Mouse (Mus musculus): ENCODE data around the gene Sgtb. TPM values are rescaled to one million over a fixed set of nuclear protein-coding genes. Genes with fewer than 3 reads are reported as not detected.

The Sgtb gene
- 5.8 and 7.3 TPM in 2 replicates for polyA plus RNA-seq (2016; fragmentation: Nextera tagmentation; extraction: Ambion mirVana)

DNA sequence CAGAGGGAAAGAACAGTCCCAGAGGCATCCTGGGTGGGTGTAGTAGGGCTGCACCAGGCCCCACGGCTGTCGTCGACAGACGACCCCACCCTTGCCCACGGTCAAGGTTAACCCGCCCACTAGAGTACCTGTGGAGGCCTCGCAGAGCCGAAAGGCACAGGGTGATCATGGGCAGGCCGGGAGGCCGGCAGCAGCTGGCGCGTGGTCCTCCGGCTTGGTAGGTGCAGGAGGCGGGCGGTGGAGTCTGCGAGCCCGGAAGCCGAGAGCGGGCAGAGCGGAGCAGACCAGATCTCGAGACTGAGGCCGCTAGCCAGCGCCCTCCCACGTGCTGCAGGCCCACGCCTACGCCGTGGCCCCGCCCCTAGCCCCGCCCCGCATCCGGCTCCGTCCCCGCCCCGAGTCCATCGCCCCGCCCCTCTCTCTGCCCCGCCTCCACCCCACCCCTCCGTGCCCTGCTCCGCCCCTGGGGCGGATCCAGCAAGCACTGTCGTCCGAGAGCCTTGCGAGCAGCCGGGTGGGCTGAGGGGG, at the start of gene Sgtb, which contains the start of gene Nln:
Gene Sgtb, plus strand, starts transcription at position 454 of the 528 bp plus-strand sequence.
Gene Nln, minus strand, starts transcription at position 327 of the 528 bp plus-strand sequence.
- peaks cover 11% of the 10 kb centered on the region for H3K36me3 ChIP-seq
- no peaks in the 10 kb centered on the region for H3K27me3 ChIP-seq (ENCODE audit: low read depth, poor library complexity, severe bottlenecking)
- H3K27ac ChIP-seq: peak within 1 kb of the TSS; percentile 91
- peak; percentile 98 for DNase-seq (ENCODE audit: low spot score)
- peaks cover 18% of the 10 kb centered on the region for H3K4me1 ChIP-seq
- no peaks in the 10 kb centered on the region for H3K9me3 ChIP-seq (replicated peaks)
- WGBS: under 1% methylated on average over 44 of the region's 44 CpGs
- peak within 1 kb of the TSS; percentile 87 for H3K4me3 ChIP-seq

DNA sequence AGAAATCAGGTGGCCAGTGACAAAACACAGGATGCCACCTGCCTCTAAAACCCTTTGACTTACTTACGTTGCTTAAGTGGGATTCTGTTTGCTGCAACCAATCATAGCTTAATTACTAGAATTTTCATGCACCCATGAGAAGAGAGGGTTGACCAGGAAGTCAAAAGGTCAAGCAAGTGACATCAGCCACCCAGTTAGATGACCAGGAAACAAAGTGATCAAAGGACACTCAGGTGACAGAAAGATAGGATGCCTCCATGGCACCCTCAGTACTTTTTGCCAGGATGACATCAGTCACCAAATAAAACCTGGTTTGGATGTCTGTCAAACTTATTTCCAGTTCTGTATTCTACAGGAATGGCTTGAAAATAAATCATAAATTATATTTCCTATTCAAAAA, 49.3 kb upstream of the Sgtb start:
- Histone ChIP-seq H3K4me3 (no peak overlapping the region), H3K4me1 (peaks cover 29% of the 10 kb centered on the region), H3K9me3 (replicated peaks) (no peaks in the 10 kb centered on the region), H3K27ac (no peak overlapping the region), H3K36me3 (peaks cover 40% of the 10 kb centered on the region), H3K27me3 (ENCODE audit: low read depth, poor library complexity, severe bottlenecking) (no peaks in the 10 kb centered on the region)
- no peak for DNase-seq (ENCODE audit: low spot score)
- 43% methylated on average over 1 of the region's 1 CpGs for WGBS

DNA sequence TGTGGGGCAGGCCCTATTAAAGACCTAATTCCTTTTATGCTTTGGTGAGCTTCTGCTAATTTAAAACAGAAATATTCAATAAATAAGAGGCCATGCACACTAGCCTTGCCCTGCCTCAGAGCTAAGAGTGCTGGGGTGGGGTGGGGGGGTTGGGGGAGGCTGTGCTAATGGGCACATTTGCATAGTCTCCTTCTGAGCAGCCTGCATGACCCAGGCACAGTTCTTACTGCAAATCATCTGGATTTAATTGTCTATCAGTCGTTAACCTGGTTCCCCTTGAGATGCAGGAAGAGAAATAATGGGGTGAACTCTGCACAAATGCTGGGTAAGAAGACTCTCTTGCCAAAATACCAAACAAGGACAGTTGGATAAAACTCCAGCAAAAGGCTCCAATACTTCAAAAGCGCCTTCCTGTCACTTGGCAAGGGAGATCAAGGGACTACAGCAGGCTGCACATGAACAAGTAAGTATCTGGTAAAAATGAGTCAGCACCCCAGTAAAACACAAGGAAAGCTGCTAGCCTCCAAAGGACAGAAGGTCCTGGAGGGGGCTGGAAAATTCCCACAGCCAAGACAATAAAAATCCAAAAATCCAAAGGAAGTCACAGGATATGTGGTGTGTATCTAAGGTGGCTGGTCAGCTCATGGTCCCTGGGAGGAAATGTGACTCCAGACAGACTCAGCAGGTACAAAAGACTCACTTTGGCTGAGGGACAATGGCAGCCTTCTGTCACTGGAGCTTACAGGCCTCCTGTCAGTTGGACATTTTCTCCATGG, 47.4 kb upstream of the Sgtb start:
- peak overlapping the region; percentile 76 for H3K27ac ChIP-seq
- peaks cover 29% of the 10 kb centered on the region for H3K36me3 ChIP-seq
- peak; percentile 49 for DNase-seq (ENCODE audit: low spot score)
- H3K9me3 ChIP-seq (replicated peaks): no peaks in the 10 kb centered on the region
- 46% methylated on average over 2 of the region's 2 CpGs for WGBS
- H3K4me1 ChIP-seq: peaks cover 35% of the 10 kb centered on the region
- H3K27me3 ChIP-seq (ENCODE audit: low read depth, poor library complexity, severe bottlenecking): no peaks in the 10 kb centered on the region
- peak overlapping the region; percentile 2; the same call in 1 of the 2 replicates for H3K4me3 ChIP-seq

DNA sequence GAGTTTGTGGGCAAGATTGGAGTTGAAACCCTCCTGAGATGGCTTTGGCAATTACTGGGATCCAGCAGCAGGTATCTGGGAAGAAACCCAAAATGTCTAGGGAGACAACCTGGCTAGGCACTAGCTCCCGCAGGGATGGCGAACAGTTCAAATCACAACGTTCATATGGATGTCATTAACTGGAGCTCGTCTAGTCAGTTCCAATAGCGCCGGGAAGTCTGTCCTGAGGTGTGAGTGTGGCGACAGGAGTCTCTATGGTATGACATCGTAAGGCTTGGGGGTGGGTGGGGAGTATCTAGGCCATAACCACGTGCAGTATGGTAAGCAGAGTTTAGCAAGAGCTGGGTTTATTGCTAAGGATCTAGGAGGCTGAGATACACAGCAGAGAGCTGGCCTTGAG, 46.5 kb upstream of the Sgtb start:
- Histone ChIP-seq H3K27ac (peak overlapping the region; percentile 76), H3K27me3 (ENCODE audit: low read depth, poor library complexity, severe bottlenecking) (no peaks in the 10 kb centered on the region), H3K9me3 (replicated peaks) (no peaks in the 10 kb centered on the region), H3K4me1 (peaks cover 35% of the 10 kb centered on the region), H3K36me3 (peaks cover 22% of the 10 kb centered on the region), H3K4me3 (no peak overlapping the region)
- DNase-seq (ENCODE audit: low spot score): peak; percentile 52
- WGBS: 40% methylated on average over 9 of the region's 9 CpGs

DNA sequence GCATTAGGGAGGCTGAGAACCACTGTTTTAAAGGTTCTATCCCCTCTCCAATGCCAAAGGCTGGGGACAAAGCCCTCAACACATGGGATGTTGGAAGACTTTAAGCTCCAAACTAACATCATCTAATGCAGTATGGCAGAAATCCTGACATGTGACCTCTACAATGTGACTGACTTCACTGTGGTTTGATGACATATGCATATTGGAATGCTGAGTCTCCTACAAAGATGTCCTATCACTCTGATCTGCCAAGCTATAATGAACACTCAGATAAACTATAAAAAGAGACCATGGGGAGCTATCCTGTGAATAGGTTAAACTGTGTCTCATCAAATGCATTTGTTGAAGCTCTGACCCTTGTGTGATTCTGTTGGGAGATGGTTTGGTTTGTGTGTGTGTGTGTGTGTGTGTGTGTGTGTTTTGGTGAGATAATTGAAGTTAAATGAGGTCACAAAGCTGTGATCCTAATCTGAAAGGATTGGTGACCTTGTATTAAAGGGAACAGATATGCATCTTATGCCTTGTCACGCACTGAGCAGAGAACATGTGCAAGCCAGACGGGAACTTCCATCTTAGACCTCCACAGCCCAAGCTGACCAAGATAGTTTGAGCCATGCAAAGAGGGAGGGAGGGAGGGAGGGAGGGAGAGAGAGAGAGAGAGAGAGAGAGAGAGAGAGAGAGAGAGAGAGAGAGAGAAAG, 43.7 kb upstream of the Sgtb start:
- no peak overlapping the region for H3K4me3 ChIP-seq
- no peak for DNase-seq (ENCODE audit: low spot score)
- peaks cover 41% of the 10 kb centered on the region for H3K4me1 ChIP-seq
- H3K27ac ChIP-seq: no peak overlapping the region
- H3K27me3 ChIP-seq (ENCODE audit: low read depth, poor library complexity, severe bottlenecking): no peaks in the 10 kb centered on the region
- 49% methylated on average over 2 of the region's 2 CpGs for WGBS
- peaks cover 24% of the 10 kb centered on the region for H3K36me3 ChIP-seq
- H3K9me3 ChIP-seq (replicated peaks): no peaks in the 10 kb centered on the region

DNA sequence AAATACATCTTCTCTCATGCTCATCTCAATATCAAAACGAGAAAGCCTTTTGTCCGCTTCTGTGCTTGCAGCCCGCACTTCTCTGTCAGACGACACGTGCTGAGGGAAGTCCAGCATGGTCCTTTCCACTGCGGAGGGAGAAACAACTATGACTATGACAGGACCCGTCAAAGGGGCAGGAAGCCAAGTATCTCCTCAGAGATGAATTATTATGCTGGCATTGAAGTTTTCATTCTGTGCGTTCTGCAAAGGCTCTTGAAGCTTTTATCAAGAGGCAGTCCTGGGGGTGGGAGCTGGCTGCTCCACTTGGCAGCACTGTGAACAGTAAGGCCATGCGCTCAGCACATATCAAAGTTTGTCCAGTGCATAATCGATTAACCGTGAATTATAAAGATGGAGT, 40.3 kb upstream of the Sgtb start:
- H3K27me3 ChIP-seq (ENCODE audit: low read depth, poor library complexity, severe bottlenecking): no peaks in the 10 kb centered on the region
- no peak overlapping the region for H3K27ac ChIP-seq
- H3K4me1 ChIP-seq: peaks cover 17% of the 10 kb centered on the region
- 93% methylated on average over 11 of the region's 11 CpGs for WGBS
- DNase-seq (ENCODE audit: low spot score): no peak
- H3K36me3 ChIP-seq: peaks cover 22% of the 10 kb centered on the region
- no peak overlapping the region for H3K4me3 ChIP-seq
- no peaks in the 10 kb centered on the region for H3K9me3 ChIP-seq (replicated peaks)

DNA sequence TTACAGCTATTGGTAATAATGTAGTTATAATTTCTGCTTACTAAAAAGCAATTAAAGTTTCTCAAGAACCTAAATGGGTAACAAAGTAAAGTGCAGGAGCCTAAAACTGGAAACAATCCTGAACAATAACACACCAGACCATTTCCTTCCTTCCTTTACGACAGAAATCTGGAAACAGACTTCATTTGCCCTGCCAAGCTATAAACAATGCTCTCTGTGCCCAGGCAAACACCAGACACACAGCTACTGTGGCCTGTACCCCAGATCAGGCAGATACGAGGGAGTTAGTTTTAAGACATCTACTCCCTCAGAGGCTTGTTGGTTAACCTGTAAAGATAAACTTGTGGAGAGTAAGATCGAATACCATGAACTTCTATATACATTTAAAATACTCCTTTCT, 38.8 kb upstream of the Sgtb start:
- H3K4me3 ChIP-seq: no peak overlapping the region
- H3K27ac ChIP-seq: 0 out of 2 replicates have a peak overlapping the region, but pooled peaks have one; percentile 1
- H3K27me3 ChIP-seq (ENCODE audit: low read depth, poor library complexity, severe bottlenecking): no peaks in the 10 kb centered on the region
- no peaks in the 10 kb centered on the region for H3K9me3 ChIP-seq (replicated peaks)
- 67% methylated on average over 3 of the region's 3 CpGs for WGBS
- peaks cover 17% of the 10 kb centered on the region for H3K36me3 ChIP-seq
- peaks cover 17% of the 10 kb centered on the region; the same call in 1 of the 2 replicates for H3K4me1 ChIP-seq
- DNase-seq (ENCODE audit: low spot score): no peak

DNA sequence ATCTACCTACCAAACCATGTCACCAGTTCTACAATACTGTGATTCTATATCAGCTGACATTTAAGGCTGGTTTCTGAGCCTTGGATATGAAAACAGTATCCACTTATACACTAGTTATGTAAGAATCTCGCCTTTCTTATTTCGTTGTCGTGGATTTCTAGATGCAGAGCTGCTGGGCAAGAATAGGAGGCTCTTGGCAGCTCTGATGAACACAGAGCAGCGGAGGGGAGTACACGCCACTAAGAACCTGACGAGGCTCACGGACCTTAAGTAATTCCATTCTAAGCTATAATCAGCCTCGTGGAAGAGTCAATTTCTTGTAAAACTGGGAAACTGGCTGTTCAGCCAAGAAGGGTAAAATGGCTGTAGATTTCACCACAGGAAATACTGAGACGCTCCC, 37.2 kb upstream of the Sgtb start:
- Histone ChIP-seq H3K27me3 (ENCODE audit: low read depth, poor library complexity, severe bottlenecking) (no peaks in the 10 kb centered on the region), H3K36me3 (peaks cover 17% of the 10 kb centered on the region), H3K27ac (no peak overlapping the region), H3K4me3 (no peak overlapping the region), H3K4me1 (peaks cover 11% of the 10 kb centered on the region; the same call in 1 of the 2 replicates), H3K9me3 (replicated peaks) (no peaks in the 10 kb centered on the region)
- DNase-seq (ENCODE audit: low spot score): no peak
- 90% methylated on average over 9 of the region's 9 CpGs for WGBS

DNA sequence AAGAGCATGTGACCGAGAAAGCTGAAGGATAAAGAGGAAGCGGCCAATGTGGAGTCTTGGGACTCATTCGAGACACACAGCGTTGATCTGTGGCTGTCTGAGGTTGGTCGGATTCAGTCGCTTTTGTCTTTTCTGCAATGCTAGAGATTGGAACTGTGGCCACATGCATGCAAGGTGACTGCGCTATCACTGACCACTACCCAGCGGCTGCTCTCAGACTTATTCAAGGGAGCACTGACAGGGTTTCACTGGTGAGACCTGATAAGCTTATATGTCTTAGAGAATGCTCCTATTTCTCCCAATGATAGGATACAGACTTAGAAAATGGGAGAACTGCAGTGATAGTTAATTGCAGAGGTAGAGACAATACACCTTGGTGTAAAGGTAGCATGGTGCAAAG, 35.3 kb upstream of the Sgtb start:
- H3K4me3 ChIP-seq: no peak overlapping the region
- WGBS: 96% methylated on average over 8 of the region's 8 CpGs
- no peak for DNase-seq (ENCODE audit: low spot score)
- H3K27me3 ChIP-seq (ENCODE audit: low read depth, poor library complexity, severe bottlenecking): no peaks in the 10 kb centered on the region
- peaks cover 11% of the 10 kb centered on the region; the same call in 1 of the 2 replicates for H3K4me1 ChIP-seq
- no peaks in the 10 kb centered on the region for H3K9me3 ChIP-seq (replicated peaks)
- H3K36me3 ChIP-seq: peaks cover 6% of the 10 kb centered on the region
- H3K27ac ChIP-seq: no peak overlapping the region

DNA sequence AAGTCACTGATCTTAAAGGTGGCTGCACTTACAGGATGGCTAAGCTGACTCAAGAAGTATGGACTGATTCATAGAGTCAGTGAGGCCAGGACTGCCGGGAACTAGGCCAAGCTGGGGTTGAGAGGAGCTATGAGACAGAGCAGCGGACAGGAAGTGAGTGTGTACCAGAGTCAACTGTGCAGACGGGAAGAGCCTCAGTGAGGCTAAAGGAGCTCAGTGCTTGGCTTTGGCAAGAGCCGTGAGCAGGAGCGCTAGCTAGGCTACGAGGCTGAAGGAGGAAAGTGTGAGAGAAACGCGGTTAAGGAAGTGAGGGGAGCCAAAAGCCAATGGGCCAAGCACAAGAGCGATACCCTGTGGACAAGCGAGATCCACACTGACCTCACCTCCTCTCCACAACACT, 34.8 kb upstream of the Sgtb start:
- Histone ChIP-seq H3K27me3 (ENCODE audit: low read depth, poor library complexity, severe bottlenecking) (no peaks in the 10 kb centered on the region), H3K4me3 (no peak overlapping the region), H3K27ac (no peak overlapping the region), H3K9me3 (replicated peaks) (no peaks in the 10 kb centered on the region), H3K4me1 (peaks cover 7% of the 10 kb centered on the region; the same call in 1 of the 2 replicates), H3K36me3 (peaks cover 5% of the 10 kb centered on the region)
- 85% methylated on average over 10 of the region's 10 CpGs for WGBS
- no peak for DNase-seq (ENCODE audit: low spot score)

DNA sequence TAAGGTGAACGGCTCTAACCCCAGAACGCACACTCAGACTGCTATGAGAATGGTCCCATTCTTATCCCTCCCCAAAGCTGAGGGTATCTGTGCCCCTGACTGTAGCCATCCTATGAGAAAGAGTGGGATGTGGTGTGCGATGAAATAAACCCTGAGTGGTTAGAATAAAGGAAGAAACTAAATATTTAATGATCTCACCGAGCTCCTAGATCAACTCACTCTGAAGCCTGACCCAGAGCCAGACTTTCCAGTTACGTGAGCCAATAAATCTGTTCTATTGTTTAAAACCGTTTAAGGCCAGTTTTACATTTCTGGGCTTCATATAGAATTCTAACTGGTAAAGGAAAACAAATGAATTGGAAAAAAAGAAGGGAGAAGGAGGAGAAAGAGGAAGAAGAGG, 32.5 kb upstream of the Sgtb start:
- H3K27me3 ChIP-seq (ENCODE audit: low read depth, poor library complexity, severe bottlenecking): no peaks in the 10 kb centered on the region
- peaks cover under 1% of the 10 kb centered on the region for H3K36me3 ChIP-seq
- 95% methylated on average over 6 of the region's 6 CpGs for WGBS
- no peak overlapping the region for H3K27ac ChIP-seq
- H3K4me3 ChIP-seq: no peak overlapping the region
- DNase-seq (ENCODE audit: low spot score): no peak
- no peaks in the 10 kb centered on the region for H3K4me1 ChIP-seq
- H3K9me3 ChIP-seq (replicated peaks): no peaks in the 10 kb centered on the region

DNA sequence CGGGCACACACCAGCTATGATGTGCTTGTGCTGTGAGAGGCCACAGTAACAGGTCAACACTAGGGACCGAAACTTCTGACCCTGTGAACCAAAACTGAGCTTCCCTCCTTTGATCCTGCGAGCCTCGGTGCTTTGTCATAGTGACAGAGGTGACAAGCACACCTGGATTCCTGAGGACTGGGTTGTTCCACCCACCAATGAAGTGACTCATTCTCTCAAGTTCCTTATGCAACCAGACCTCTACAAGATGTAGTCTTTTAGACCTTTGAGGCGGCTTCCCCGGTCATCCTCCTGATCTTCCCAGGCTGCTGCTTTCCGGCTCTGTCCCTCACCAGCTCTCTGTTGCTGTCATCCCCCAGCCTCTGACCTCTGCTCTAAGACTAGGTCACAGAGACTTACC, 27.0 kb upstream of the Sgtb start:
- Histone ChIP-seq H3K4me1 (no peaks in the 10 kb centered on the region), H3K27me3 (ENCODE audit: low read depth, poor library complexity, severe bottlenecking) (no peaks in the 10 kb centered on the region), H3K27ac (no peak overlapping the region), H3K9me3 (replicated peaks) (no peaks in the 10 kb centered on the region), H3K4me3 (no peak overlapping the region), H3K36me3 (no peaks in the 10 kb centered on the region)
- no peak for DNase-seq (ENCODE audit: low spot score)
- WGBS: 77% methylated on average over 7 of the region's 7 CpGs

DNA sequence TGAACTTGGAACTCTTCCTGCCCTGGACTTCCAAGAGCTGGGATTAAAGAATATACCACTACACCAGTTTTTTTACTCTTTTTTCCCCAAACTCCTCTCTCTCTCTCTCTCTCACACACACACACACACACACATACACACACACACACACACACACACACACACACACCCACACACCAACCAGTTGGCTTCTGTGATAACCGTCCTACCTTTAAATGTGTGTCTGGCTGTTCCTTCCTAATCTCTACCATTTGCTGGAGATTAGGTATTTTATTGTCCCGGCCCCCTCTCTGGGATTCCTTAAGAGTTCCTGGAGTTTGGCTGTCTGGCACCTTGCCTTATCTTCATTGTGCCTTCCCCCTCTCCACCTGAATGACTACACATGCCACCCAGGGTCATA, 24.9 kb upstream of the Sgtb start:
- 62% methylated on average over 2 of the region's 2 CpGs for WGBS
- Histone ChIP-seq H3K4me3 (no peak overlapping the region), H3K4me1 (no peaks in the 10 kb centered on the region), H3K9me3 (replicated peaks) (no peaks in the 10 kb centered on the region), H3K27ac (no peak overlapping the region), H3K27me3 (ENCODE audit: low read depth, poor library complexity, severe bottlenecking) (no peaks in the 10 kb centered on the region), H3K36me3 (no peaks in the 10 kb centered on the region)
- no peak for DNase-seq (ENCODE audit: low spot score)

Measured in limb, embryonic 10.5 days (tissue).